25 mouse cellular contexts compared by ENCODE assay signal in genomic region chr6:30855956-30856355, GRCm38 (mm10). TPM values are rescaled to one million over a fixed set of nuclear protein-coding genes. Genes with fewer than 3 reads are reported as not detected.
DNase-seq lines count a peak whose midpoint lies in the region; ATAC-seq and TF ChIP-seq lines count a peak whose summit lies in the region.
"Had no signal": no experiment of that assay in that cellular context is flagged by ENCODE, and none has a peak within 500 bp of the region (broad histone marks: within the 10 kb centered on the region; RNA-seq: fewer than 3 reads in every experiment).

No protein-coding gene starts in this region.

- dilution Hi-C loops in CH12.LX (cut with MboI; ENCODE audit: extremely low pct_ligation_motif_present, extremely low pct_unique_long_range_greater_than_20kb, low sequenced_read_pairs), result no loop called here

- no peak for TF ChIP-seq RAD21 in CH12.LX (IDR thresholded peaks at IDR 0.05; ENCODE audit: low read depth, low read length)

- no peak overlapping the region for H3K4me3 ChIP-seq in CH12.LX (replicated peaks in 1 of 3; ENCODE audit: low read depth in 2 of 3, low read length in 2 of 3, poor library complexity in 1 of 3)
- H3K4me3 ChIP-seq: forebrain, embryonic 13.5 days; heart, embryonic 13.5 days; limb, embryonic 15.5 days had no signal

- no peak for TF ChIP-seq EP300 in CH12.LX (IDR thresholded peaks at IDR 0.05; ENCODE audit: low read length)

- peak; percentile 99 for ATAC-seq in granulocyte monocyte progenitor cell, adult 5-6 weeks (replicated peaks; ENCODE audit: poor library complexity, severe bottlenecking)
- peak; percentile 66; the same call in 1 of the 2 replicates for ATAC-seq in neutrophil, adult 5-6 weeks (ENCODE audit: extremely low read depth, insufficient number of reproducible peaks, low FRiP score, poor library complexity, severe bottlenecking)
- ATAC-seq: CD4-positive, CD25-positive, alpha-beta regulatory T cell, adult 4 months; forebrain, embryonic 13.5 days; midbrain, embryonic 16.5 days had no signal

- no peaks in the 10 kb centered on the region for H3K79me2 ChIP-seq in CH12.LX (replicated peaks; ENCODE audit: control insufficient read depth, extremely low read depth, insufficient read depth, poor library complexity, severe bottlenecking)

- no peak for TF ChIP-seq CTCF in CH12.LX (conservative IDR thresholded peaks at IDR 0.05 in 1 of 2, IDR thresholded peaks at IDR 0.05 in 1 of 2; ENCODE audit: low read depth in 2 of 2, low read length in 2 of 2)

- no peak overlapping the region for H3K27ac ChIP-seq in CH12.LX (ENCODE audit: insufficient read depth, low read depth)
- H3K27ac ChIP-seq: forebrain, embryonic 13.5 days; heart, embryonic 13.5 days; hindbrain, embryonic 14.5 days; limb, embryonic 15.5 days; stomach, postnatal 0 days had no signal

- H3K9ac ChIP-seq in CH12.LX (ENCODE audit: insufficient read depth, low read depth), result no peak overlapping the region
- H3K9ac ChIP-seq: forebrain, embryonic 13.5 days; heart, embryonic 13.5 days; hindbrain, embryonic 14.5 days; limb, embryonic 15.5 days; lung, embryonic 14.5 days had no signal

- H3K27me3 ChIP-seq in CH12.LX (replicated peaks), result no peaks in the 10 kb centered on the region
- H3K27me3 ChIP-seq: forebrain, embryonic 13.5 days; heart, embryonic 13.5 days; limb, embryonic 15.5 days had no signal

- peaks cover 3% of the 10 kb centered on the region for H3K9me3 ChIP-seq in CH12.LX (replicated peaks; ENCODE audit: low read length)
- H3K9me3 ChIP-seq: forebrain, embryonic 13.5 days; G1E; heart, embryonic 13.5 days; limb, embryonic 15.5 days had no signal

- peaks cover 0 to 33% of the 10 kb centered on the region in 2 experiments for H3K36me3 ChIP-seq in CH12.LX (replicated peaks in 1 of 2; ENCODE audit: control insufficient read depth in 1 of 2, insufficient read depth in 1 of 2, low read length in 1 of 2)

- DNase-seq in lung, postnatal 25 days (ENCODE audit: low spot score), result peak; percentile 7
- no peak for DNase-seq in lung, postnatal 4 days
- peak; percentile 52 for DNase-seq in CH12.LX (ENCODE audit: extremely low read depth)
- DNase-seq in kidney, adult 9 months, result no peak
- DNase-seq in urinary bladder, postnatal 14 days (ENCODE audit: low spot score), result no peak
- DNase-seq: adrenal gland, postnatal 25 days; cerebellum, adult 2 months; kidney, postnatal 10 days; lung, embryonic 14.5 days; right cerebral cortex, adult 18-20 months had no signal

- no peak overlapping the region for H3K4me2 ChIP-seq in CH12.LX (ENCODE audit: insufficient read depth, low read depth, poor library complexity, severe bottlenecking)
- H3K4me2 ChIP-seq: forebrain, embryonic 13.5 days; heart, embryonic 13.5 days; hindbrain, embryonic 14.5 days; limb, embryonic 15.5 days; lung, embryonic 14.5 days had no signal

- peaks cover 0 to 11% of the 10 kb centered on the region in 2 experiments; a peak in 2 of 4 replicates for H3K4me1 ChIP-seq in CH12.LX (ENCODE audit: control insufficient read depth in 1 of 2, insufficient read depth in 2 of 2)
- H3K4me1 ChIP-seq: forebrain, embryonic 13.5 days; limb, embryonic 15.5 days had no signal

- no peak for TF ChIP-seq POLR2A in CH12.LX (IDR thresholded peaks at IDR 0.05; ENCODE audit: low read depth, low read length)

- in situ Hi-C loops in CH12.LX (cut with MboI; ENCODE audit: low pct_ligation_motif_present, low pct_unique_long_range_greater_than_20kb, low sequenced_read_pairs), result no loop called here

TF ChIP-seq in CH12.LX, 34 proteins besides CTCF, POLR2A, EP300 and RAD21:
- TF ChIP-seq CHD2 (IDR thresholded peaks at IDR 0.05; ENCODE audit: low read length), result no peak
- peak; percentile 58 for TF ChIP-seq IRF4 (IDR thresholded peaks at IDR 0.05; ENCODE audit: low read depth, low read length)

RNA-seq across cellular contexts. Expression of gene Copg2, which starts 40.6 kb away (rescaled TPM):
- total RNA-seq in CH12.LX (2012; rRNA removed) (22.8 and 28.9 TPM in 2 replicates), CH12.LX (2014; rRNA removed) (42.8 and 43.7 TPM in 2 replicates)
- 23.3 and 24.8 TPM in 2 replicates for polyA plus RNA-seq in CH12.LX (2012; ENCODE audit: insufficient read length, low read depth)
- total RNA-seq in granulocyte monocyte progenitor cell, adult 5-6 weeks (2014; fragmentation: Nextera tagmentation), result 17.4 and 23.8 TPM in 2 replicates
- 40.1 and 44.7 TPM in 2 replicates for total RNA-seq in granulocyte monocyte progenitor cell, adult 5-6 weeks (2017)
- total RNA-seq in neutrophil, adult 5-6 weeks (2017), result 31.7 and 36.7 TPM in 2 replicates

RNA-seq across cellular contexts. Expression of gene Tsga13, which starts 59.4 kb away (rescaled TPM):
- not detected in 2 replicates for total RNA-seq in CH12.LX (2012; rRNA removed)
- total RNA-seq in CH12.LX (2014; rRNA removed), result not detected in 2 replicates
- not detected in 2 replicates for polyA plus RNA-seq in CH12.LX (2012; ENCODE audit: insufficient read length, low read depth)
- total RNA-seq in granulocyte monocyte progenitor cell, adult 5-6 weeks (2014; fragmentation: Nextera tagmentation), result not detected in 2 replicates
- not detected in 2 replicates for total RNA-seq in granulocyte monocyte progenitor cell, adult 5-6 weeks (2017)
- total RNA-seq in neutrophil, adult 5-6 weeks (2017), result not detected in 2 replicates
- total RNA-seq: adrenal gland, postnatal 25 days; G1E; gastrocnemius, adult 8-10 months; heart, postnatal 25 days; layer of hippocampus, adult 18-20 months; left cerebral cortex, postnatal 25 days had no signal
- polyA plus RNA-seq: CD4-positive, CD25-positive, alpha-beta regulatory T cell, adult 4 months; cerebellum, adult 2 months; embryonic facial prominence, embryonic 11.5 days; G1E; heart, embryonic 13.5 days had no signal

Comparison
In these comparisons a context has a peak if more than half of its experiments do, and no peak if none do; other contexts are left out.
1. DNase-seq: peak in lung, postnatal 25 days (single experiment) and CH12.LX (single experiment); none in lung, postnatal 4 days (0 of 2), kidney, adult 9 months (single experiment) and urinary bladder, postnatal 14 days (single experiment).